Mouse (Mus musculus): Measurements from ENCODE around the gene Cdkal1. TPM values are rescaled to one million over a fixed set of nuclear protein-coding genes. Genes with fewer than 3 reads are reported as not detected.

The Cdkal1 gene
- total and polyA plus RNA-seq, 2 experiments from 2014 or later = 11.1 to 18.9 TPM

DNA sequence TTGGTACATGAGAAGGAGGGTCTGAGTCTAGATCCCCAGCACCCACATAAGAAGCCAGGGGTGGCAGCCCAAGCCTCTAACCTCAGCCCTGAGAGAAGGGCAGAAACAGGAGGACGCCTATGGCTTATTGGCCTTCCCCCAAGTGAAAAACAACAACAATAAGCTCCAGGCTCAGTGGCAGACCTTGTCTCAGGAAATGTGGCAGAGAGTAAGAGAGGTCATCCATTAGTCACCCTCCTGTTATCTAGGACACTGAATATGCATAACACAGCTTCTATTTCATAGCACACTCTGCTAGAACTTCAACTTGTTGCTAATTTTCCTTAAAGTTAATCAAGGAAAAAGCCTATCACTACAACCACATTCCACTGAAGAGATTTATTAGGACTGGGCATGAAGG is 154.1 kb downstream of the Cdkal1 start:
- WGBS = 62% methylated on average over 1 of the region's 1 CpGs
- ATAC-seq (no peak), DNase-seq (ENCODE audit: low spot score) (no peak)
- Histone ChIP-seq H3K27ac (no peak overlapping the region), H3K27me3 (ENCODE audit: insufficient read depth, low read length) (no peaks in the 10 kb centered on the region), H3K36me3 (ENCODE audit: insufficient read depth, low read length) (no peaks in the 10 kb centered on the region), H3K9me3 (ENCODE audit: low read length) (no peaks in the 10 kb centered on the region), H3K9ac (replicated peaks; ENCODE audit: low read length) (no peak overlapping the region), H3K4me3 (ENCODE audit: low read length) (no peak overlapping the region), H3K4me2 (ENCODE audit: low read depth, low read length) (no peak overlapping the region), H3K4me1 (ENCODE audit: insufficient read depth, low read length) (no peaks in the 10 kb centered on the region)
- no peak for TF ChIP-seq CTCF (IDR thresholded peaks at IDR 0.05; ENCODE audit: low read depth)

DNA sequence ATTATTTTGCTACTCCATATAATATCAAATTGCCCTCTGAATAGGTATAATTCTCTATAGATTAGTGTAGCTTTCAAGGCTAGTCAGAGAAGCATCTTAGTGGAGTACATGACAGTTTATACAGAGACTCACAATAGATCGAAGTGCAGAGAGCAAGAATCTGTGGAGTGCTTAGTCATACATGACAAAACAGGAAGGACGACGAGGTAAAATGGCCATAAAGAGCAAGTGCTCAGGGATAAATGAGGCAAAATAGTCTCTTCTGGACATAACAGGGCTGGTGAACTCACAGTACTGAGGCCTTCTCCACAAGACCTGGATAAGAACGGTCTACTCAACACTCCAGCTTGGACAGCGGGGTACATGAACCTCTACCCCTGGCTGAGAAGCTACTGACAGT is 155.6 kb downstream of the Cdkal1 start:
- H3K36me3 ChIP-seq (ENCODE audit: insufficient read depth, low read length) = no peaks in the 10 kb centered on the region
- H3K27me3 ChIP-seq (ENCODE audit: insufficient read depth, low read length) = no peaks in the 10 kb centered on the region
- H3K27ac ChIP-seq = no peak overlapping the region
- no peak overlapping the region for H3K9ac ChIP-seq (replicated peaks; ENCODE audit: low read length)
- no peak for TF ChIP-seq CTCF (IDR thresholded peaks at IDR 0.05; ENCODE audit: low read depth)
- H3K4me2 ChIP-seq (ENCODE audit: low read depth, low read length) = no peak overlapping the region
- DNase-seq (ENCODE audit: low spot score) (no peak), ATAC-seq (no peak)
- H3K4me1 ChIP-seq (ENCODE audit: insufficient read depth, low read length) = no peaks in the 10 kb centered on the region
- WGBS = 95% methylated on average over 5 of the region's 5 CpGs
- no peak overlapping the region for H3K4me3 ChIP-seq (ENCODE audit: low read length)
- no peaks in the 10 kb centered on the region for H3K9me3 ChIP-seq (ENCODE audit: low read length)

- H3K9ac ChIP-seq (replicated peaks; ENCODE audit: low read length) = no peak overlapping the region
- no peaks in the 10 kb centered on the region for H3K36me3 ChIP-seq (ENCODE audit: insufficient read depth, low read length)
- no peak for TF ChIP-seq CTCF (IDR thresholded peaks at IDR 0.05; ENCODE audit: low read depth)
- H3K4me1 ChIP-seq (ENCODE audit: insufficient read depth, low read length) = no peaks in the 10 kb centered on the region
- WGBS = 73% methylated on average over 5 of the region's 5 CpGs
- H3K4me2 ChIP-seq (ENCODE audit: low read depth, low read length) = no peak overlapping the region
- no peaks in the 10 kb centered on the region for H3K9me3 ChIP-seq (ENCODE audit: low read length)
- no peaks in the 10 kb centered on the region for H3K27me3 ChIP-seq (ENCODE audit: insufficient read depth, low read length)
- H3K4me3 ChIP-seq (ENCODE audit: low read length) = no peak overlapping the region
- H3K27ac ChIP-seq = no peak overlapping the region
- DNase-seq (ENCODE audit: low spot score) = no peak
- ATAC-seq = no peak
Measured at GRCm38 (mm10) chr13:29698307-29698985, 157.0 kb downstream of the Cdkal1 start.

- ATAC-seq (no peak), DNase-seq (ENCODE audit: low spot score) (no peak)
- WGBS = 74% methylated on average over 3 of the region's 3 CpGs
- Histone ChIP-seq H3K4me3 (ENCODE audit: low read length) (no peak overlapping the region), H3K4me2 (ENCODE audit: low read depth, low read length) (no peak overlapping the region), H3K27ac (no peak overlapping the region), H3K27me3 (ENCODE audit: insufficient read depth, low read length) (no peaks in the 10 kb centered on the region), H3K36me3 (ENCODE audit: insufficient read depth, low read length) (no peaks in the 10 kb centered on the region), H3K9me3 (ENCODE audit: low read length) (no peaks in the 10 kb centered on the region), H3K9ac (replicated peaks; ENCODE audit: low read length) (no peak overlapping the region), H3K4me1 (ENCODE audit: insufficient read depth, low read length) (no peaks in the 10 kb centered on the region)
- no peak for TF ChIP-seq CTCF (IDR thresholded peaks at IDR 0.05; ENCODE audit: low read depth)
Measured at GRCm38 (mm10) chr13:29697230-29697629, 158.2 kb downstream of the Cdkal1 start.

- no peaks in the 10 kb centered on the region for H3K4me1 ChIP-seq (ENCODE audit: insufficient read depth, low read length)
- no peak overlapping the region for H3K4me2 ChIP-seq (ENCODE audit: low read depth, low read length)
- no peak for TF ChIP-seq CTCF (IDR thresholded peaks at IDR 0.05; ENCODE audit: low read depth)
- no peak overlapping the region for H3K27ac ChIP-seq
- no peaks in the 10 kb centered on the region for H3K36me3 ChIP-seq (ENCODE audit: insufficient read depth, low read length)
- H3K9me3 ChIP-seq (ENCODE audit: low read length) = no peaks in the 10 kb centered on the region
- no peaks in the 10 kb centered on the region for H3K27me3 ChIP-seq (ENCODE audit: insufficient read depth, low read length)
- ATAC-seq (no peak), DNase-seq (ENCODE audit: low spot score) (no peak)
- WGBS = 73% methylated on average over 7 of the region's 7 CpGs
- H3K4me3 ChIP-seq (ENCODE audit: low read length) = no peak overlapping the region
- no peak overlapping the region for H3K9ac ChIP-seq (replicated peaks; ENCODE audit: low read length)
Measured at GRCm38 (mm10) chr13:29690734-29691133, 164.7 kb downstream of the Cdkal1 start.

DNA sequence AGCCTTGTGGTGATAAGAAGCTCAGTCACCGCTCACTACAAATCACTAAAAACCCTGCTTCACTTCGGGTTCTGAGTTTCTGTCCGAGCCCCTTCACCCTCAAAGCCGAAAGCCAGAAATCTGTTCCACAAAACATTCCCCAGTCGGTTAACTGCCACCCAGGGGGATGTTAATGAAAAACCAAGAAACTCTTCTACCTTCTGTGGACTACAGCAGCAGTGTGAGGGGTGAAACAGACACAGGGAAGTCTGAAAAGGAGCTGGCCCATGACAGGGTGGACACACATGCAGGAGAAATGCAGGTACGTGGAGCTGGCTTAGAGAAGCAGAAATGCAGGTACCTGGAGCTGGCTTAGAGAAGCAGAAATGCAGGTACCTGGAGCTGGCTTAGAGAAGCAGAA is 166.6 kb downstream of the Cdkal1 start:
- Histone ChIP-seq H3K4me3 (ENCODE audit: low read length) (no peak overlapping the region), H3K27ac (no peak overlapping the region), H3K27me3 (ENCODE audit: insufficient read depth, low read length) (no peaks in the 10 kb centered on the region), H3K36me3 (ENCODE audit: insufficient read depth, low read length) (no peaks in the 10 kb centered on the region), H3K9me3 (ENCODE audit: low read length) (no peaks in the 10 kb centered on the region), H3K4me1 (ENCODE audit: insufficient read depth, low read length) (no peaks in the 10 kb centered on the region), H3K4me2 (ENCODE audit: low read depth, low read length) (no peak overlapping the region), H3K9ac (replicated peaks; ENCODE audit: low read length) (no peak overlapping the region)
- no peak for TF ChIP-seq CTCF (IDR thresholded peaks at IDR 0.05; ENCODE audit: low read depth)
- DNase-seq (ENCODE audit: low spot score) (no peak), ATAC-seq (no peak)
- 82% methylated on average over 6 of the region's 6 CpGs for WGBS

GRCm38 (mm10) chr13:29687872-29688271 is 167.6 kb downstream of the Cdkal1 start:
- no peaks in the 10 kb centered on the region for H3K27me3 ChIP-seq (ENCODE audit: insufficient read depth, low read length)
- H3K9ac ChIP-seq (replicated peaks; ENCODE audit: low read length) = no peak overlapping the region
- H3K9me3 ChIP-seq (ENCODE audit: low read length) = no peaks in the 10 kb centered on the region
- H3K36me3 ChIP-seq (ENCODE audit: insufficient read depth, low read length) = no peaks in the 10 kb centered on the region
- H3K4me3 ChIP-seq (ENCODE audit: low read length) = no peak overlapping the region
- ATAC-seq (no peak), DNase-seq (ENCODE audit: low spot score) (no peak)
- no peaks in the 10 kb centered on the region for H3K4me1 ChIP-seq (ENCODE audit: insufficient read depth, low read length)
- H3K4me2 ChIP-seq (ENCODE audit: low read depth, low read length) = no peak overlapping the region
- no peak for TF ChIP-seq CTCF (IDR thresholded peaks at IDR 0.05; ENCODE audit: low read depth)
- H3K27ac ChIP-seq = no peak overlapping the region
- WGBS = 91% methylated on average over 7 of the region's 7 CpGs
